Mouse (Mus musculus) liver, embryonic 12.5 days (tissue): ENCODE measurements around the gene Ggt1. TPM values are rescaled to one million over a fixed set of nuclear protein-coding genes. Genes with fewer than 3 reads are reported as not detected.
"Not testable (repeated sequence)": the region's sequence is repeated elsewhere in the genome, so short reads cannot be mapped to it uniquely, and the experiment has no call there.

Experiments
- ATAC-seq: fragments of 200-750 bp; cut with Nextera tagmentation; 2 replicates; pipeline ENCODE4 v1.8.0; 2017; ENCODE audit warnings: moderate number of reproducible peaks, mild to moderate bottlenecking, moderate library complexity
- H3K27ac ChIP-seq: fragments of 300-500 bp; sonication (generic); 2 replicates; pipeline ENCODE4 v1.5.1; 2016; ENCODE audit warnings: mild to moderate bottlenecking
- H3K27me3 ChIP-seq: fragments of 300-500 bp; sonication (generic); replicated peaks from 2 replicates; pipeline ENCODE4 v1.6.1; 2016; ENCODE audit warnings: mild to moderate bottlenecking, moderate library complexity
- H3K36me3 ChIP-seq: fragments of 300-500 bp; sonication (generic); 2 replicates; pipeline ENCODE4 v1.6.1; 2016; ENCODE audit warnings: mild to moderate bottlenecking, moderate library complexity
- H3K4me1 ChIP-seq: fragments of 300-500 bp; sonication (generic); 2 replicates; pipeline ENCODE4 v1.6.1; 2016
- H3K4me2 ChIP-seq: fragments of 300-500 bp; sonication (generic); 2 replicates; pipeline ENCODE4 v1.6.1; 2016; ENCODE audit warnings: mild to moderate bottlenecking, moderate library complexity
- H3K4me3 ChIP-seq: fragments of 300-500 bp; sonication (generic); 2 replicates; pipeline ENCODE4 v1.5.1; 2016; ENCODE audit warnings: mild to moderate bottlenecking, moderate library complexity
- H3K9ac ChIP-seq: fragments of 300-500 bp; sonication (generic); 2 replicates; pipeline ENCODE4 v1.6.1; 2016; ENCODE audit warnings: mild to moderate bottlenecking, moderate library complexity
- H3K9me3 ChIP-seq: fragments of 300-500 bp; sonication (generic); replicated peaks from 2 replicates; pipeline ENCODE4 v1.6.1; 2016; ENCODE audit warnings: mild to moderate bottlenecking, moderate library complexity
- WGBS: fragments of 180-500 bp; shearing (Covaris S2); methylation state at CpG from one replicate; pipeline ENCODE4 v1.1.7; 2016; ENCODE audit not compliant: insufficient replicate concordance; 5-methylcytosine and 5-hydroxymethylcytosine counted together
- polyA plus RNA-seq: library from polyadenylated mRNA; unstranded; fragments of >200 nt; fragmentation: Nextera tagmentation; extraction: Ambion mirVana; gene quantifications from 2 replicates; pipeline ENCODE4 v1.2.1, GENCODE M21; 2016

The Ggt1 gene
- polyA plus RNA-seq, 1 experiment from 2014 or later: 2.6 TPM

DNA sequence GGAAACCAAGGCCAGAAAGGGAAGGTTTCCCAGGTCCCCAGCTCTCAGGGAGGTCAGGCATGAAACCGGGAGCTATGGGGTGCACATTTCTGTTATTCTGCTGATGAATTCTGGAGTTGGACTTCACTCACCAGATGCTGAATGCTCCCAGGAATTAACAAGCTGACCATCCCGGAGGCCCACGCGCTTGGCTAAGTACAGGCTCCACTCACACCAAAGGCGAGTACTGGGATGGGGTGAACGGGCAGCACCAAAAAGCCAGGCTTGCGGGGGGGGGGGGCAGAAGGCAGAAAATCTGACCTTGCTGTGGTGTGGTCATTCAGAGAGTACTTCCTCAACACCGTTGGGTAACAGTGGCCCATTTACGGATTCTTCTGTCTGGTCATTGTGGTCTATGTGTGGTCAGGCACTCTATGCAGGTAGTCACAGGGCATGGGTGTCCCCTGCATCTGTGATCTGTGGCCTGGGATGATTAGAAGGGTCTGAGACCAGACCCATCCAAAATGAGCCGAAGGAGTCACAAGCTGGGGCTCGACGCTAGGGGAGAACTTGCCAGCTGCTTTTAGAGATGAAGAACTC, 3.4 kb downstream of the Ggt1 start:
- H3K4me3 ChIP-seq: no peak overlapping the region
- H3K9ac ChIP-seq: no peak overlapping the region
- no peaks in the 10 kb centered on the region for H3K36me3 ChIP-seq
- no peak overlapping the region for H3K4me2 ChIP-seq
- H3K4me1 ChIP-seq: peaks cover 42% of the 10 kb centered on the region
- 45% methylated on average over 12 of the region's 12 CpGs for WGBS
- no peaks in the 10 kb centered on the region for H3K9me3 ChIP-seq
- no peak for ATAC-seq
- no peak overlapping the region for H3K27ac ChIP-seq
- peaks cover 45% of the 10 kb centered on the region for H3K27me3 ChIP-seq

DNA sequence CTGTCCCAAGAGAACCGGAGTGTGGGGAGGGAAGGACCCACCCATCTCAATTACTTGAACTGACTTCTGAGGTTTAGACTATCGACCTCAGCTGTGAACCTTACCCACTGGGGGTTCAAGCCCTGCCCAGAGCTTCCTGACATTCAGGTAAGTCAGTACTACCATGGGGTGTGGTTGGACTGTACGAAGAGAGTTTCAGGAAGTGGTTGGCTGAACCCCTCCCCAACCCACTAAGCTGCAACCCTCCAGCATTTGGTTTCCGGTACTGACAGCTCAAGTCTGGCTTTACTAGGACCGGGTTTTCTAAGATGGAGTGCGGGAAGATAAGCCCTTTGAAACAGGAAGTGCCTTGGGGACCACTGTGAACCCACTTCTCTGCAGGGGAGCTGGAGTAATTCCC, 4.0 kb downstream of the Ggt1 start:
- Histone ChIP-seq H3K4me3 (no peak overlapping the region), H3K9me3 (no peaks in the 10 kb centered on the region), H3K4me1 (peaks cover 37% of the 10 kb centered on the region), H3K27me3 (peaks cover 39% of the 10 kb centered on the region), H3K27ac (peak overlapping the region; percentile 52; the same call in 1 of the 2 replicates), H3K36me3 (no peaks in the 10 kb centered on the region), H3K4me2 (peak overlapping the region; percentile 6; the same call in 1 of the 2 replicates), H3K9ac (no peak overlapping the region)
- WGBS: 16% methylated on average over 6 of the region's 6 CpGs
- peak; percentile 24; the same call in 1 of the 2 replicates for ATAC-seq

DNA sequence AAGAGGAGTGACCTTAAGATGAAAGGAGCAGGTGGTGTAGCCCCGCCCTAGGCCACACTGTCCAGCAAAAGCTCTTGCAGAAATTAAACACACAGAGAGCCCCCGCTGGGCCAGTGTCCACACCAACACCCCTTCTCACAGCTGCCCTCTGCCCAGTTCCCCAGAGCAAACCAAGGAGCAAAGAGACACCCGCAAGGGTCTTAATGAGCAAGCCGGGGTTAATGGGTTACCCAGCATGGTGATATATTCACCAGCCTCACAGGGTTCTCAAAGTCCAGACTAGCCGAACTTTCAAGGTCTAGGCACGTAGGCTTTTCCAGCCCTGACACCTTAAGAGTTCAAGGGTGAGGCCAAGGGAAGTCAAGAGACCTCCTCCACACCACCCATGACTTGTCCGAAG, 4.5 kb downstream of the Ggt1 start:
- H3K9me3 ChIP-seq: no peaks in the 10 kb centered on the region
- H3K4me1 ChIP-seq: peaks cover 37% of the 10 kb centered on the region
- no peak overlapping the region for H3K9ac ChIP-seq
- H3K36me3 ChIP-seq: no peaks in the 10 kb centered on the region
- peaks cover 34% of the 10 kb centered on the region for H3K27me3 ChIP-seq
- H3K4me2 ChIP-seq: peak overlapping the region; percentile 6; the same call in 1 of the 2 replicates
- H3K27ac ChIP-seq: peak overlapping the region; percentile 52; the same call in 1 of the 2 replicates
- no peak overlapping the region for H3K4me3 ChIP-seq
- 27% methylated on average over 7 of the region's 7 CpGs for WGBS
- peak; percentile 17; the same call in 1 of the 2 replicates for ATAC-seq

DNA sequence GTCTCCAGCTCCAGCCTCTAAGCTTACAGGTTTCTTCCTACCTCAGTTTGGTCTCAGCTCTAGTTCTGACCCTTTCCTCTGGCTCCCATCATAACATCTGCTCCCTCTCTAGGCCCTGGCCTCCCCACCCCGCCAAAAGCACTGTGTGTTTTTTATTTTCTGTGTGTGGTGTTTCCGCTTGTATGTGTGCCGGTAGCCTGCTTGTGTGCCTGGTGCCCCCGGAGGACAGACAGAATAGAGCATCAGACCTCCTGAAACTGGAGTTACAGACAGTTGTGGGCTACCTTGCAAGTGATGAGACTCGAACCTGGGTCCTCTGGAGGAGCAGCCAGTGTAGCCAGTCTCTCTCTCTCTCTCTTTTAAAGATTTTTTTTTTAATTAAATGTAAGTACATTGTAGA, 4.9 kb downstream of the Ggt1 start:
- peak overlapping the region; percentile 52; the same call in 1 of the 2 replicates for H3K27ac ChIP-seq
- no peaks in the 10 kb centered on the region for H3K36me3 ChIP-seq
- WGBS: 42% methylated on average over 5 of the region's 5 CpGs
- peaks cover 30% of the 10 kb centered on the region for H3K27me3 ChIP-seq
- no peaks in the 10 kb centered on the region for H3K9me3 ChIP-seq
- H3K4me2 ChIP-seq: no peak overlapping the region
- no peak overlapping the region for H3K4me3 ChIP-seq
- peaks cover 39% of the 10 kb centered on the region for H3K4me1 ChIP-seq
- no peak for ATAC-seq
- no peak overlapping the region for H3K9ac ChIP-seq

DNA sequence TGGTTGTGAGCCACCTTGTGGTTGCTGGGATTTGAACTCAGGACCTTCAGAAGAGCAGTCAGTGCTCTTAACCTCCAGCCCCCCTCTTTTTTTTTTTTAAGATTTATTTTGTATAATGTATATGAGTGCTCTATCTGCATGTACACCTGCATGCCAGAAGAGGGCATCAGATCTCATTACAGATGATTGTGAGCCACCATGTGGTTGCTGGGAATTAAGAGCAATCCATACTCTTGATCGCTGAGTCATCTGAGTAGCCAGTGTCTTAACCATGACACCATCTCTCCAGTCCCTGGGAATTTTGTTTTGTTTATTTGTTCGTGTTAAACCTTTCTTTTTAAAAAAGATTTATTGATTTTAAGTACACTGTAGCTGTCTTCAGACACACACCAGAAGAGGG, 5.4 kb downstream of the Ggt1 start:
- Histone ChIP-seq H3K4me1 (peaks cover 42% of the 10 kb centered on the region), H3K27me3 (peaks cover 25% of the 10 kb centered on the region)
- not testable (repeated sequence) for H3K27ac ChIP-seq, H3K9me3 ChIP-seq, ATAC-seq, H3K4me3 ChIP-seq, H3K36me3 ChIP-seq, H3K9ac ChIP-seq, H3K4me2 ChIP-seq
- WGBS: 66% methylated on average over 2 of the region's 2 CpGs

DNA sequence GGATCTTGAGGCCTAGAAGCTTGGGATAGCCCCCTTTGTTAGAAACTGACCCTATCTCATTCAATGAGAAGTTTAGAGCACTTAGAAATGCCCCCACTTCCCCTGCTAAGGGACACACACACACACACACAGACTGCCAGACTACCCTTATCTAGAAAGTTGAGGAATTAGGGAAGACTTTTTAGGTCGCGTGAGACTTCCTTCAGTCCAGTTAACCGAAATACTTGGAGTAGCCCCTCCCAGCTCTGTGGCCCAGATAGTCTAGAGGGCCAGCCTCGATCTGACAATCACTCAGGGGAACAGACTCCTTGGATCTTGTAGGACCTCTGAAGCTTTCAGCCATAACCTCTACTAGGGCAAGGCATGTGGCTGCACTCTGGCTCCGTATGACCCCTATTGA, 6.6 kb downstream of the Ggt1 start:
- Histone ChIP-seq H3K4me3 (no peak overlapping the region), H3K9me3 (no peaks in the 10 kb centered on the region), H3K36me3 (no peaks in the 10 kb centered on the region), H3K9ac (peak overlapping the region; percentile 17; the same call in 1 of the 2 replicates), H3K4me2 (peak overlapping the region; percentile 31), H3K4me1 (peaks cover 42% of the 10 kb centered on the region), H3K27me3 (peaks cover 13% of the 10 kb centered on the region), H3K27ac (no peak overlapping the region)
- no peak for ATAC-seq
- WGBS: 16% methylated on average over 5 of the region's 5 CpGs

DNA sequence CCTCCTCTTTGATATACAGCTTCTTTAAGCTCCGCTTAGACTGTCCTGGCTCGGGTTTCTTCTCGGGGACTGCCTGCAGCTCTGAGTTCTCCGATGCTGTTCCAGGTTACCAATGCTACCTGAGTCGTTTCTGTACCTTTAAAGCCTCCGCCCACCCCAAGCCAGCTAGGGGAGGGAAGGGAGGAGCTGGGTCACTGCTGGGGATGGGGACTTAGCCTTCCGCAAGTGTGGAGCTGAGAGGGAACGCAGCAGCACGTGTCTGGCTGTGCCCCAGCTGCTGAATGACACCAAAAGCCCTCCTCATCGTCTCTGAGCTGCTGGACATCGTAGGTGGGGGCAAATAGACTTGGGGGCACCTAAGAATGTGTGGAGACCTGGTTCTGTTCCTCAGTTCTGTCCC, 7.0 kb downstream of the Ggt1 start:
- Histone ChIP-seq H3K9ac (peak overlapping the region; percentile 17; the same call in 1 of the 2 replicates), H3K36me3 (no peaks in the 10 kb centered on the region), H3K27ac (no peak overlapping the region), H3K27me3 (peaks cover 14% of the 10 kb centered on the region), H3K9me3 (no peaks in the 10 kb centered on the region), H3K4me2 (peak overlapping the region; percentile 31), H3K4me3 (0 out of 2 replicates have a peak overlapping the region, but pooled peaks have one; percentile 8), H3K4me1 (peaks cover 42% of the 10 kb centered on the region)
- 19% methylated on average over 11 of the region's 11 CpGs for WGBS
- no peak for ATAC-seq

DNA sequence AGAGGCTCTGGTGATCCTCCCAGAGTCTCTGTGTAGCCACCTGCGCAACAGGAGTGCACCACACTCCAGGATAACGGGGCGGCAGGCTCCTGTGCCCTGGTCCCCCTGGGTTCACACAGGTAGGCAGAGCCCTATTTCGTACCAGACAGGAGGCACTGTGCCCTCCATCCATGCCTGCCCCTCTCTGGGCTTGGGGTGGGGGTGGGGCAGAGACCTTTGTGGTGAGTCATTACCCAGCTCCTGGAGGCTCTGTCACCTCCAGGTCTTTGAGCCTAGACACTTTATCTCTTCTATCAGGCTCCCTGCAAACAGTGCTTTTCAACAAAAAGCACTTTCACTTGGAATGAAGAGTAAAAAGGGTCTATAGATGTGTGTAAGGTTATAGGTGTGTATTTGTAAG, 7.4 kb downstream of the Ggt1 start:
- H3K36me3 ChIP-seq: no peaks in the 10 kb centered on the region
- no peak for ATAC-seq
- no peak overlapping the region for H3K27ac ChIP-seq
- no peak overlapping the region for H3K9ac ChIP-seq
- peak overlapping the region; percentile 31 for H3K4me2 ChIP-seq
- H3K9me3 ChIP-seq: no peaks in the 10 kb centered on the region
- H3K27me3 ChIP-seq: peaks cover 10% of the 10 kb centered on the region
- WGBS: 33% methylated on average over 4 of the region's 4 CpGs
- H3K4me1 ChIP-seq: peaks cover 38% of the 10 kb centered on the region
- 0 out of 2 replicates have a peak overlapping the region, but pooled peaks have one; percentile 8 for H3K4me3 ChIP-seq

DNA sequence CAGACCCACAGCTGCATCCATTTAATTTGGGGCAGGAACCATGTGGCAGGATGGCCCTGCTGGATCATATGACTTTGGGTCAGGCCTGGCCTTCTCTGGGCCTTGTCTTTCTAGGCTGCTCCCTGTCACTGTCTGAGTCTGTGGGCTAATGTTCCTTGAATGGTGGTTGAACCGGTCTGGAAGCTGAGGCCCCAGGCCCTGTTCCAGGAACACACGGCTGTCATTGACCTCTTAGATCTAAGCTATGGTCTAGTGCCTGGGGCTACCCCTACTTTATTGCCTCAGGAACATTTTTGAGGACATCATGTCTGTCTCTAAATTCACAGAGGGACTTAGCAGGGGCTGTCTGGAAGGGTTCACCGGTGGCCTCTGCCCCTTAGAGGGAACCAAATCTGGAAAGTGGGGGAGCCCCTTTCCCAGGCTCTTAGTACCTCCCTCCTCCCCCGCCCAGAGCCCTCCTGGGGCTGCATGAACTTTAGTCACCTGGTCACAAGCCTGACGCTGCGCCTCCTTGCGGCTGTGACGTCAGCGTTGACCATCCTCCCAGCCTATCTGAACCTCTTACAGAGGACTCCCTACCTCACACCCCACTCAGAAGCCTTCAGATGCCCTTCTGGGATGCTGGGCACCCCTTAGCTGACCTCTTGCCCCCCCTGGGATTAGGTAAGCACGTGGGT, 9.7 kb downstream of the Ggt1 start:
- ATAC-seq: no peak
- Histone ChIP-seq H3K36me3 (no peaks in the 10 kb centered on the region), H3K27me3 (peaks cover 2% of the 10 kb centered on the region; the same call in 1 of the 2 replicates), H3K9ac (no peak overlapping the region), H3K9me3 (no peaks in the 10 kb centered on the region), H3K4me1 (peaks cover 21% of the 10 kb centered on the region), H3K27ac (no peak overlapping the region), H3K4me2 (no peak overlapping the region), H3K4me3 (no peak overlapping the region)
- 42% methylated on average over 10 of the region's 10 CpGs for WGBS

DNA sequence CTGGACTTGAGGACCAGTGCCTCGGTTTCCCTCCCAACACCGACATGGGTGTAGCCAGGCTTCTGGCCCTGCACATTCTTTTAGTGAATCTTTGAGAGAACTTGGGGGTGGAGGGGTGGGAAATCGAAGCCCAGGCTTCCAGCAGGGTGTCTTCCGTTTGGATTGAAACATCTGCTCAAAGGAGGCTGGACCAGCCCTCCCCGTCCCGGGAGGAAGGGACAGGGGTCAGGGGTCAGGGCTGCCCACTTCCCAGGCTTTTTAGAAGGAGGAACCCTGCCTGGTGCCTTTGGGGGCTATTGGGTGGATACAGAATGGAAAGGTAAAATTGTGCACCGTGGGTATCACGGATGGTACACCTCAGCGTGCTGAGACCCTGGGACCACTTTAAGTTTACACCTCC, 10.5 kb downstream of the Ggt1 start:
- H3K9ac ChIP-seq: no peak overlapping the region
- 49% methylated on average over 9 of the region's 9 CpGs for WGBS
- H3K4me2 ChIP-seq: no peak overlapping the region
- ATAC-seq: no peak
- H3K4me3 ChIP-seq: no peak overlapping the region
- no peaks in the 10 kb centered on the region for H3K36me3 ChIP-seq
- no peak overlapping the region for H3K27ac ChIP-seq
- H3K27me3 ChIP-seq: peaks cover 2% of the 10 kb centered on the region; the same call in 1 of the 2 replicates
- no peaks in the 10 kb centered on the region for H3K9me3 ChIP-seq
- peaks cover 19% of the 10 kb centered on the region for H3K4me1 ChIP-seq

DNA sequence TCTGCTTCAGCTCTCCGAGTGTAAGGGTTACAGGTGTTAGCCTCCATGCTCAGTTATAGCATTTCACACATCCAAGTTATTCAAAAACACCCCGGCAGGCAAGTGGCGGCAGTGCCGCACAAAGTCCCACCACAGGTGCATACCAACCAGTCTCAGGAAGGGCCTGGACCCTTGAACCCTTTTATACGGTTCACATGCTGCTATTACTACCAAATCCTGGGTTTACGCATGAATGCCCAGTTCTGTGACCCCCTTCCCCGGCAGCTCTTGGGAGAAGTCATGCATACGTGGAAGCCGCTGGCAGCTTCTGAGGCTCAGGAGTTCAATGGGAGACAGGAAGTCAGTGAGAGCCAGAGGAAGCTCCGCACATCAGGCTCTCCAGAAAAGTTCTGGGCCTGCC, 11.8 kb downstream of the Ggt1 start:
- peaks cover 15% of the 10 kb centered on the region for H3K4me1 ChIP-seq
- 74% methylated on average over 10 of the region's 10 CpGs for WGBS
- no peaks in the 10 kb centered on the region for H3K9me3 ChIP-seq
- ATAC-seq: no peak
- H3K27me3 ChIP-seq: peaks cover 2% of the 10 kb centered on the region; the same call in 1 of the 2 replicates
- H3K4me3 ChIP-seq: no peak overlapping the region
- no peaks in the 10 kb centered on the region for H3K36me3 ChIP-seq
- no peak overlapping the region for H3K4me2 ChIP-seq
- no peak overlapping the region for H3K9ac ChIP-seq
- H3K27ac ChIP-seq: no peak overlapping the region

DNA sequence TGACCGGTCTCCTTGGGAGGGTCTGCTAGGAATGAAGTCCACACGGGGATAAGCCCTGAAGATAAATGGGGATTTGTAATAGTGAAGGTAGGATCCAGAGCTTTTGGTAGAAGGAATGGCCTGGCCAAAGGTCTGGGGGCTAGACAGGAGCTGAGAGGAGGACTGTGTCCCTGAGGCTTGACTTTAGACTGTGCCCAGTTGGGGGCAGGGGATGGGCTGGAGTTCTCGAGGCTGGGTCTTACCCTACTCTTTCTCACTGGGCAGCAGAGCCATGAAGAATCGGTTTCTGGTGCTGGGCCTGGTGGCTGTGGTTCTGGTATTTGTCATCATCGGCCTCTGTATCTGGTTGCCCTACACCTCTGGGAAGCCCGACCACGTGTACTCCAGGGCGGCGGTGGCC, 12.6 kb downstream of the Ggt1 start:
- peaks cover 7% of the 10 kb centered on the region; the same call in 1 of the 2 replicates for H3K4me1 ChIP-seq
- no peak for ATAC-seq
- H3K36me3 ChIP-seq: no peaks in the 10 kb centered on the region
- no peak overlapping the region for H3K4me2 ChIP-seq
- no peaks in the 10 kb centered on the region for H3K9me3 ChIP-seq
- no peak overlapping the region for H3K4me3 ChIP-seq
- H3K27ac ChIP-seq: no peak overlapping the region
- H3K27me3 ChIP-seq: 0 out of 2 replicates have a peak, but pooled peaks cover 2% of the 10 kb centered on the region
- H3K9ac ChIP-seq: no peak overlapping the region
- 74% methylated on average over 9 of the region's 9 CpGs for WGBS
